Mouse (Mus musculus): ENCODE results near the gene Csf3. TPM values are rescaled to one million over a fixed set of nuclear protein-coding genes. Genes with fewer than 3 reads are reported as not detected.
"Not testable (repeated sequence)": the region's sequence is repeated elsewhere in the genome, so short reads cannot be mapped to it uniquely, and the experiment has no call there.

The Csf3 gene
- total RNA-seq, 2 experiments from 2014 or later, result not detected

DNA sequence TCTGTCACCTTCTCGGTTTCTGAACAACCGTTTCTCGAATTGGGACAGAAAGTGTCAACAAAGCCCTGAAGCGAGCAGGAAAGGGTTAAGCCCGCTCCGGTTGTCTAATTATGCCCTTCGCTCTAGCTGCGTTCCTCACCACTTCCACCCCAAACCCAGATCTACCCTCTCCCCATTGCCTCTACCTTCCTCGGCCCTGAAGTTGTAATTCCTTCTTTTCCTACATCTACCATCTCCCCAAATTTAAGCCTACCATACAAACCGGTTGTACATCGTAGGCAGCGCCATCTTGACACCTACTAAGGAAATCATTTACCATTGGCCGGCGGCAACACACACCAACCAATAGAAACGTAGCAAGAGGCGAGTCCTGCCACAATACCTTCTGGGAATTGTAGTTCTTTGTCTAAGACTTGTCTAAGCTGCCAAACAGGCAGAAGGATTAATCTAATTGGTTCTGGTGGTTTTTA, 28.1 kb downstream of the Csf3 start, which contains the start of gene Med24:
Med24 (minus strand) TSS at position 317 of the 470 bp plus-strand sequence.
- DNase-seq, result peak; percentile 85 to 87

DNA sequence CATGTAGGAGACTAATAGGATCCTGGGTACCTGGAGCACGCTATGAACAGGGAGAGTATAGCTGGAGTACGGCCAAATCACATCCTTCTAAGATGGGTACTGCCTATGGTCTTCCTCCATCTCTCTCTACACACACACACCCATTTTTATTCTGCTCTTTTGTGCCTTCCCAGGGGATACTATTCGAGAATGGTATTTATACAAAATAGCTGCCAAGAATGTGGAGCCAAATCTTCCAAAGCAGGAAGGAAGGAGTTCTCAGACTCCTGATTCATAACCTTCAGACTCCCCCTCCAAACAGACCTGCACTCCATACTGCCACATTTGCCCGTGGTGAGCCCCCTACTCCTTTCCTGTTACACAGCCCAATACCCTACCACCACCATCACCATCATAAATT, 29.7 kb downstream of the Csf3 start:
- no peak for DNase-seq

DNA sequence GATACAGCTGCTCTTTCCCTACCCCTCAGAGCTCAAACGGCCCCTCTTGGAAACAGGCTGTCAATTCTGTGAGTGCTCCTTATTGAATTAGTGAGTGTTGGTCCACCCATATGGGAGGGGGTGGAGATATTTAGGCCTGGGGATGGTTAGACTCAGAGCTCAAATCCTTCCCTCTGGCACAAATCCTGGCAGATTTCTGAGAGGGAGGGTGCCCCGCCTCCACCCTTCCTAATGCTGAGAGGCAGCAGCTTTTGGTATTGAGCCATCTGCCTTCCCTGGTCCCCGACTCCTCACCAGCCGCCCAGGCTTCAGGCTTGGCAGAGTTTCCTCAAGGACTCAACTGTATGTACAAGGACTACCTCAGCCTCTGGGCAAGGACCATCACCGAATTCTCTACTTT, 30.1 kb downstream of the Csf3 start:
- DNase-seq, result peak; percentile 61 to 66

GRCm38 (mm10) chr11:98734020-98734419, 33.0 kb downstream of the Csf3 start:
- DNase-seq, result no peak

DNA sequence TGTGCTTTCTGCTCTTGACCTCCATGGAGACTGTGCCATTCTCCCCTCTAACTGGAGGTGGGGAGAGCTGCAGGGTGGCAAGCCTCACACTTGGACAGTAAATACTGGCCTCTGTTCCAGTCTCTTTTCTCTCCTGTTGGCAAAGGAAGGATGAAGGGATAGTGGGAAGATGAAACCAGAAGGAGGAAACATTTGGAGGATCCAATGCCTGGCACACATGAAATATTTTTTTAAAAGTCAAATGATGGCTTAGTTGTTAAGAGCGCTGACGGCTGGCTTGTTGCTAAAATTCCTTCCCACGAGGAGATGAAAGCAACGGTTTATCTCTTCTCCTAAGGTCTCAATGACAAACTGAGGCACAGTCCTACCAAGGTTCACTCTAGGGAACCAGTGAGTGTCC, 34.0 kb downstream of the Csf3 start:
- DNase-seq, result no peak

DNA sequence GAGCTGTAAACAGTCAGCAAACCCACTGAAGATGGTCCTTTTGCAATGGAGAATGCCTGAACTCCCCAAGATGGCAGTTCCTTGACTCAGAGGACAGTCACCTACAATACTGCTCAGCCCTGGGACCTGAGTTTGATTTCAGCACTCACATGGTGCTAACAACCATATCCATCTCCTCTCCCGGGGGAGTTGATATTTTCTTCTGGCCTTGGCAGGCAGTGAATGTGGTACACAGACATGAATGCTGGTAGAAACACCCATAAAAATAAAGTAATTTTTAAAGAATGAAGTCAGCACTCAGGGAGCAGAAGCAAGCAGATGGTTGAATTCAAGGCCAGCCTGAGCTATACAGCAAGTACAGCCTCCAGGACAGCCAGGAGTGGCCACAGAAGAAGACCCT, 35.1 kb downstream of the Csf3 start:
- DNase-seq, result no peak

DNA sequence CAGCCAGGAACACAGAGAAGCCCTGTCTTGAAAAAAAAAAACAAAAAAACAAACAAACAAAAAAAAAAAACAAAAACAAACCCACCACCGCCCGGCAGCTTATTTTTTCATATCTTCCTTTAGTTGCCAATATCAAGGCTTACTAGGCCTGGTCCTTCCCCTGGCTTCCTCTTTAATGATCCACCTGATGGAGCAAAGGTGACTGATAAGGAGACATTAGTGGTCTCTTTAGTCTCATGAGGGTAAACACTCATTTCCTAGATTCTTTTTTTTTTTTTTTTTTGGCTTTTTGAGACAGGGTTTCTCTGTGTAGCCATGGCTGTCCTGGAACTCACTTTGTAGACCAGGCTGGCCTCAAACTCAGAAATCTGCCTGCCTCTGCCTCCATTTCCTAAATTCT, 36.2 kb downstream of the Csf3 start:
- not testable (repeated sequence) for DNase-seq

DNA sequence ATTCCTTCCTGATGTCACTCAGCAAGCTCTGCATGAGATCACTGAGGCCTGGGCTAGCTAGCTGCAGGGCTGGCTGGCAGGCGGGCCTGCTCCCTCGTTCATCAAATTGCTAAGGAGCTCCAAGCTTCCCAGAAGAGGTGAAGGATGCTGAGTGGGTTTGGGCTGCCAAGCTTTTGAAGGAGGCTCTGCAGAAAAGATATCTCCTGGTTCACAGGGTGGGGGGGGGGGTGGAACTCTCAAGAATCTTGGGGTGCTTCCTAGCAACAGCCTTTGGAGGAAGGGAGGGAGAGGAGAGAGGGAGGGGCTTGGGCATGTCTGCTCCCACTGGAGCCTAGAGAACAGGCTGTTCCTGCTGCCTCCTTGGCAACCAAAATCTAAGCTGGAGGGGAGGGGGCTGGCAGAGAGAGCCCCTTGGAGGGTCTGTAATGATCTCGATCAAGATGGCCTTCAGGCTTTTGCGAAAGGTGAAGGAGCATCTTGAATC, 37.4 kb downstream of the Csf3 start:
- no peak for DNase-seq

- DNase-seq, result no peak
Measured at GRCm38 (mm10) chr11:98738925-98739324, 37.9 kb downstream of the Csf3 start.

DNA sequence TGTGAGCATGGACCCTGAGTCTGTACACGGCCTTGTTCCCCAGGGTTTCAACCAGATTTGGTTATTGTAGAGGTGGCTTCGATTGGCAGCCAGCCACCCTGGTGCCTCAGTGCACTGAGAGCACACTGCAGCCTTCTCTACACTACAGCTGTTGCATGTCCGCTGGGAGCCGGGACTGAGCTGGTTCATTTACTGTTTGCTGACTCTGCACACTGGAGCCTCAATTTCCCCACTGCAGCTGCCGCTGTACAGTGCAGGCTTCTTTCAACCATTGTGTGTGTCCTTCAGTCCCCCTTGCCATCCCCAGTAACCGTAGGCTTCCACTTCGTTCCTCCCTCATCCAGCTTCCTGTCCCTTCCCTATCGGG, 38.9 kb downstream of the Csf3 start:
- no peak for DNase-seq

GRCm38 (mm10) chr11:98740393-98741050, 39.5 kb downstream of the Csf3 start, which contains the start of gene Thra:
Gene Thra (plus strand): TSS chr11:98740638.
- peak; percentile 79 to 84 for DNase-seq

DNA sequence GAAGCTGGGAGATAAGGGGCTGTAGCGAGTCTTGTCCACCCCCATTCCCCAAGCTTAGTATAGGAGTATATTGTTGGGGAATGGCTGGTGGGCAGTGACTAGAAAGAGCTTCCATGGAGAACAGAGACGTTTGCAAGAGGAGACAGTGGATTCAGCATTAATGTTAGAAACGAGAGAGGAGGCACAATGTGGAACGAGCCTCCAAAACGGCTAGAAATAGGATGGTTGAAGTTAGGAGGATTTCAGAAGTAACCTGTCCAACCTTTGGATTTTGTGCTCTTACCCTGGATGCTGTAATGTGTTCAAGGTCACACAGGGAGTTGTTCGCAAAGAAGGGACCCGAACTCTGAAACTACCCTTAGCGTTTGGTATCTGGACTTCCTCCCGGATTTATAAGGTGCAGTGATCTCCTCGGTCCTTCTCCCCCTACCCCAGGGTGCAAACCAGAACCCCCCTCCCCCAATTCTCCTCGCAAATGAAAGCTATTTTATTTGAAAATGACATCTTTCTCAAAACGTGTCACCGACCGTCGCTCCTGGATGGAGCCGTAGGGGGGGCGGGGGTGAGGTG, 40.1 kb downstream of the Csf3 start:
- no peak for DNase-seq

DNA sequence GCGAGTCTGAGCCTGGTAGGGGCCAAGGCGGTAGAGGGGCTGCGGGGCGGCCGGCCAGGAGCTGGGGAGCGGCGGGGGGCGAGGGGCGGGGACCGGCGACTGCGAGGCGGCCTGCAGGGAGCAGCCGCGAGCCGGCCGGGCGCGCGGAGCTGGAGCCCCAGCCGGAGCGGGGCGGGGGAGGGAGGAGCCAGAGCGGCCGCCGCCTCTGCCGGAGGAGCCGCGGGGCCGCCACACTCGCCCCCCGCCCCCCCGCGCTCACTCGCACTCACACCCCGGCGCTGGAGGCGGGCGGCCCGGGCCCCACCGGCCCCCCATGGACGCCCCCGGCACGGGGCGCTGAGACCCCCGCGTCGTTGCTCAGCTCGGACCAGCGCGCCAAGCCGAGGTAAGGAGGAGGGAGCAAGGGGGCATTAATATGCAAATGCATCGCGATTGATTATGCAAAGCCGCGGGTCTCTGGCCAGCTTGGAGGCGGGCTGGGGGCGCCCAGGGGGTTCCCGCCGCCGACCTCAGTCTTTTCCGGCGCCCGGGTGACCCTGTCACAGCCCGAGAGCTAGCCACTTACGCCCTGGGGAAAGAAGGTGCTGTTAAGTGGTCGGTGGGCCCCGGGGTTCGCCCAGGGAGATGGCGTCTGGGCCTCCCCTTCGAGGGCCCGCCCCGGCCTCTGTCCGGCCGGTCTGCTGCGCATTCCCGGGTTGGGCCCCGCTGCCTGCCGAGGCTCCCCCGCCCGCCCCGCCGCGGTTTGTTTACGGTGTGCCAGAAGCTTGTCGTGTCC, 40.7 kb downstream of the Csf3 start:
- DNase-seq, result peak; percentile 89 to 95

GRCm38 (mm10) chr11:98742397-98743291, 41.6 kb downstream of the Csf3 start:
- peak; percentile 67 to 69 for DNase-seq

DNA sequence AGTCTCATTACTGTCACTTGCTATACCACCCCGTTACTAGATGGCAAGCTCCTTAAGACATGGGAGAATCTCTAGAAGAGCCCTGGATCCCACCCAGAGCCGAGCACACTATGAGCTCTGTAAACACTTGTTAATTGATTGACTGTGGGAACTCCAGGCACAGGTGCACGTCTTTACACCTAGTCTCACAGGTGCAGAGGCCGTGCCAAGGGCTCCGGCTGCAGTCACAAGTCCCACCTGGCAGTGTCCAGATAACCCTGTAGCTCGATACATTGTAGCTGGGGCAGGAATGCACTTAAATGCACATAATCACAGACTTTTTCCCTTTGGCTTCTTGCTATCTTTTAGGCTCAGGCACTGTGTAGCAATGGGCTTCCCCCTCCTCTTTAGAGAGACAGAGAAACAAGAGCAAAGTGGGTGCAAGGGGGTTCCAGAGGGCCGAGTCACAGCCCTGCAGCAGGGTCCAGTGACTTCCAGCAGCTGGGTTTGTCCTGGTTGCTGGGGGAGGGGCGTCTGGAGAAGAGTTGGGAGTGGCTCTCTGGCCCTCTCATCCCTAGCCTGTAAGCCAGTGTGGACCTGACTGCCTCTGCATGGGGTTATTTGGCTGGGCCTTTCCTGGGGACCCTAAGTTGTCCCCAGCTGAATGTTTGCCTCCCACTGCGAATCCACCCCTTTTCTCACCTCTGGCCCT, 42.7 kb downstream of the Csf3 start:
- DNase-seq, result peak; percentile 51 to 73

GRCm38 (mm10) chr11:98744456-98745019, 43.5 kb downstream of the Csf3 start:
- peak in 1 of 2 experiments; percentile 31 for DNase-seq

DNA sequence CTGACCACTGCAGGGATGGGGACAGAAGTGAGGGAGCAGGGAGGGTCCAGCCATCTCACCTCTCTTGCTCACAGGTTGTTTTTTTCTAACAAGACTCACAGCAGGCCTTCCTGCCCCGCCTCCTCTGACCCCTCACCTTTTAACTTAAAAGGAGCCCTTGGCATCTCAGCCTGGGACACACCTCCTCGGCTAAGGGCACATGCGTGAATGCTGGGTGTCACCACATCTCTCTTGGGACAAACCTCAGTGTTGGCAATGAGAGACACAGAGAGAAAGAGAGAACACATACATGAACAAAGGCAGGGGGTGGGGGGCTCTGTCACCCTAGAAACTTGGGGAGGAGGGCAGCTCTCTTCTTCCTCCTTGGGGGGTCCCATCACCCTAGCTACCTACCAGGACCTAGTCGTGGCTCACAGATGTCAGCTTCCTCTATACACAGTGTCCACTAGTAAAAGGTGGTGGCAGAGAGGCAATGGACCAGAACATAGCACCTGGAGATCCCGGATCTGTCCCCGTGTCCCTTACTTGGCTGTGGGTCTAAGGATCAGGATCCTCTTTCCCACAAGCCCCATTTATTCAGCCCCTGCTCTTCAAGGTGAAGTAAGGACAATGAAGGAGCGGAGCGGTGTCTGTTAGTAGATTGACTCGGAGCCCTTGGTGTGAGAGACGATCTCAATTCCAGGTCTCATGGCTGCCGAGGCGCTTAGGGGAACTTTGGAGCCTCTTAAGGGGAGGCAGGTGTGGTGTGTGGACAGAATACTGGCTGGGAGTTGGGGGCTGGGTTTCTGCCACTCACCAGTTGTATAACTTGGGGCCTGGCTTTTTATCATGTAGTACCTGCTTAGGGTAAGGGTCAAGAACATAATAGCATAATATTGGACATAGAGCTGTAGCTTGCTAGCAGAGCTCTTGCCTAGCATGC, 45.1 kb downstream of the Csf3 start:
- DNase-seq, result no peak

- peak; percentile 89 to 90 for DNase-seq
Measured at GRCm38 (mm10) chr11:98746855-98747693, 46.0 kb downstream of the Csf3 start.
